Mouse (Mus musculus) C3H10T1/2 (cell line): ENCODE results near the gene Man2b1. TPM values are rescaled to one million over a fixed set of nuclear protein-coding genes. Genes with fewer than 3 reads are reported as not detected.

Experiments
- polyA plus RNA-seq, 2 experiments: library from polyadenylated mRNA; unstranded; fragments of >200 nt; fragmentation: generic; extraction: Trizol; gene quantifications; one replicate each; pipeline ENCODE4 v1.2.1; 2012; ENCODE audit warnings: missing spikeins in 2 of 2

Man2b1 gene
- 10 to 100 TPM in 1 of 2 experiments, 1 to 10 TPM in 1; 6.8 to 20.5 TPM for polyA plus RNA-seq

GRCm38 (mm10) chr8:85083108-85083813, at the start of gene Man2b1:
Gene Man2b1 (plus strand): TSS chr8:85083270.

GRCm38 (mm10) chr8:85036718-85037365, 46.2 kb upstream of the Man2b1 start, which contains the start of gene Tnpo2:
Gene Tnpo2 (plus strand): TSS chr8:85036915.

GRCm38 (mm10) chr8:85059879-85060616, 23.0 kb upstream of the Man2b1 start, which contains the start of gene Fbxw9:
Gene Fbxw9 (plus strand): TSS chr8:85060055.

GRCm38 (mm10) chr8:85067982-85068381, 15.1 kb upstream of the Man2b1 start, which contains the start of gene Gm5741:
Gene Gm5741 (minus strand): TSS chr8:85067982.

GRCm38 (mm10) chr8:85071514-85072281, 11.4 kb upstream of the Man2b1 start, which contains the start of gene Dhps:
Gene Dhps (plus strand): TSS chr8:85071757.

GRCm38 (mm10) chr8:85080532-85081215, 2.4 kb upstream of the Man2b1 start, which contains the start of gene Wdr83os:
Gene Wdr83os (plus strand): TSS chr8:85080740.

GRCm38 (mm10) chr8:85081216-85081555, 1.9 kb upstream of the Man2b1 start, which contains the start of gene Wdr83:
Gene Wdr83 (minus strand): TSS chr8:85081306.

GRCm38 (mm10) chr8:85122995-85123394, 39.9 kb downstream of the Man2b1 start, which contains the start of gene Zfp791:
Gene Zfp791 (minus strand): TSS chr8:85123095.

Other genes with a start within 250 kb of the Man2b1 start
- gene Rad23a, start 242.6 kb upstream of the Man2b1 start, polyA plus RNA-seq: 10 to 100 TPM; 61.5 to 69.9 TPM
- 100 to 1,000 TPM; 585 to 801 TPM for gene Calr, start 236.3 kb upstream of the Man2b1 start, polyA plus RNA-seq
- 100 to 1,000 TPM in 1 of 2 experiments, 10 to 100 TPM in 1; 76.6 to 106 TPM for gene Farsa, start 226.3 kb upstream of the Man2b1 start, polyA plus RNA-seq
- 1 to 10 TPM in 1 of 2 experiments, under 1 TPM in 1; 0.08 to 3.1 TPM for gene Syce2, start 211.2 kb upstream of the Man2b1 start, polyA plus RNA-seq
- gene Gcdh, start 189.3 kb upstream of the Man2b1 start, polyA plus RNA-seq: 10 to 100 TPM in 1 of 2 experiments, 1 to 10 TPM in 1; 4.6 to 16.7 TPM
- gene Klf1, start 181.3 kb upstream of the Man2b1 start, polyA plus RNA-seq: under 1 TPM; 0.08 to 0.27 TPM
- gene Dnase2a, start 174.7 kb upstream of the Man2b1 start, polyA plus RNA-seq: 10 to 100 TPM; 11.5 to 17.3 TPM
- gene Mast1, start 145.9 kb upstream of the Man2b1 start, polyA plus RNA-seq: under 1 TPM in 1 of 2 experiments, not detected in 1; 0.06 TPM
- under 1 TPM in 1 of 2 experiments, not detected in 1; 0.05 TPM for gene Rtbdn, start 136.3 kb upstream of the Man2b1 start, polyA plus RNA-seq
- not detected for gene Gm49661, start 113.8 kb upstream of the Man2b1 start, polyA plus RNA-seq
- gene Prdx2, start 113.7 kb upstream of the Man2b1 start, polyA plus RNA-seq: 100 to 1,000 TPM; 723 to 905 TPM
- 100 to 1,000 TPM in 1 of 2 experiments, 10 to 100 TPM in 1; 85.1 to 248 TPM for gene Rnaseh2a, start 113.5 kb upstream of the Man2b1 start, polyA plus RNA-seq
- 10 to 100 TPM; 27.0 to 43.6 TPM for gene Junb, start 104.6 kb upstream of the Man2b1 start, polyA plus RNA-seq
- 1 to 10 TPM; 2.4 to 5.2 TPM for gene Hook2, start 92.7 kb upstream of the Man2b1 start, polyA plus RNA-seq
- gene Best2, start 68.7 kb upstream of the Man2b1 start, polyA plus RNA-seq: under 1 TPM in 1 of 2 experiments, not detected in 1; 0.17 TPM
- 100 to 1,000 TPM; 150 to 247 TPM for gene Asna1, start 58.0 kb upstream of the Man2b1 start, polyA plus RNA-seq
- 100 to 1,000 TPM; 205 to 250 TPM for gene Trir, start 56.4 kb upstream of the Man2b1 start, polyA plus RNA-seq
- 10 to 100 TPM in 1 of 2 experiments, 1 to 10 TPM in 1; 8.0 to 41.1 TPM for gene Tnpo2, start 46.4 kb upstream of the Man2b1 start, polyA plus RNA-seq
- 10 to 100 TPM; 11.0 to 31.1 TPM for gene Fbxw9, start 23.2 kb upstream of the Man2b1 start, polyA plus RNA-seq
- under 1 TPM in 1 of 2 experiments, not detected in 1; 0.48 TPM for gene Gm5741, start 15.3 kb upstream of the Man2b1 start, polyA plus RNA-seq
- 100 to 1,000 TPM in 1 of 2 experiments, 10 to 100 TPM in 1; 51.7 to 147 TPM for gene Dhps, start 11.5 kb upstream of the Man2b1 start, polyA plus RNA-seq
- 100 to 1,000 TPM; 149 to 151 TPM for gene Wdr83os, start 2.5 kb upstream of the Man2b1 start, polyA plus RNA-seq
- gene Wdr83, start 2.0 kb upstream of the Man2b1 start, polyA plus RNA-seq: 10 to 100 TPM; 14.8 to 25.8 TPM
- gene Zfp791, start 39.8 kb downstream of the Man2b1 start, polyA plus RNA-seq: under 1 TPM in 1 of 2 experiments, not detected in 1; 0.05 TPM
- gene Cks1brt, start 68.7 kb downstream of the Man2b1 start, polyA plus RNA-seq: not detected
- not detected for gene Olfr371, start 142.7 kb downstream of the Man2b1 start, polyA plus RNA-seq
- gene Orc6, start 216.4 kb downstream of the Man2b1 start, polyA plus RNA-seq: 10 to 100 TPM in 1 of 2 experiments, 1 to 10 TPM in 1; 3.6 to 16.9 TPM
- 10 to 100 TPM in 1 of 2 experiments, 1 to 10 TPM in 1; 2.3 to 20.5 TPM for gene Vps35, start 216.5 kb downstream of the Man2b1 start, polyA plus RNA-seq